Mouse (Mus musculus) stomach, postnatal 0 days (tissue): ENCODE data around the gene Cngb1. TPM values are rescaled to one million over a fixed set of nuclear protein-coding genes. Genes with fewer than 3 reads are reported as not detected.
A peak's percentile ranks its signal among the peaks of the same experiment; 100 is the strongest.

Source experiments
- ATAC-seq: fragments of 200-750 bp; cut with Nextera tagmentation; 2 replicates; pipeline ENCODE4 v1.8.0; 2017; ENCODE audit not compliant: low FRiP score, low TSS enrichment
- DNase-seq: peaks from one replicate; pipeline ENCODE4 v3.0.0-alpha.2; 2016; ENCODE audit warnings: low spot score
- H3K27ac ChIP-seq: fragments of 300-500 bp; sonication (generic); replicated peaks from 2 replicates; pipeline ENCODE4 v1.5.1; 2014; ENCODE audit warnings: mild to moderate bottlenecking, control low read depth
- H3K27me3 ChIP-seq: fragments of 300-500 bp; sonication (generic); 2 replicates; pipeline ENCODE4 v1.6.1; 2014; ENCODE audit warnings: low read length; ENCODE audit not compliant: control insufficient read depth, insufficient read depth
- H3K36me3 ChIP-seq: fragments of 300-500 bp; sonication (generic); 2 replicates; pipeline ENCODE4 v1.6.1; 2014; ENCODE audit warnings: low read length, mixed read lengths; ENCODE audit not compliant: control insufficient read depth, insufficient read depth
- H3K4me1 ChIP-seq: fragments of 300-500 bp; sonication (generic); replicated peaks from 2 replicates; pipeline ENCODE4 v1.6.1; 2014; ENCODE audit warnings: antibody characterized with exemption; ENCODE audit not compliant: control insufficient read depth, insufficient read depth
- H3K4me2 ChIP-seq: fragments of 300-500 bp; sonication (generic); replicated peaks from 2 replicates; pipeline ENCODE4 v1.6.1; 2014; ENCODE audit warnings: low read depth, mild to moderate bottlenecking, control low read depth, moderate library complexity
- H3K4me3 ChIP-seq: fragments of 300-500 bp; sonication (generic); 2 replicates; pipeline ENCODE4 v1.5.1; 2014; ENCODE audit warnings: low read depth, low read length, control low read depth
- H3K9ac ChIP-seq: fragments of 300-500 bp; sonication (generic); 2 replicates; pipeline ENCODE4 v1.6.1; 2014; ENCODE audit warnings: mild to moderate bottlenecking, low read length, control low read depth, mixed read lengths
- H3K9me3 ChIP-seq: fragments of 300-500 bp; sonication (generic); 2 replicates; pipeline ENCODE4 v1.6.1; 2016; ENCODE audit warnings: low read length; ENCODE audit not compliant: control insufficient read depth
- CTCF ChIP-seq: IDR thresholded peaks from 2 replicates; pipeline ENCODE4 v1.5.1; 2016; ENCODE audit warnings: antibody characterized with exemption, low read depth, mild to moderate bottlenecking, moderate library complexity
- EP300 ChIP-seq: optimal IDR thresholded peaks from 2 replicates; pipeline ENCODE3; 2016; ENCODE audit warnings: antibody characterized with exemption
- WGBS: fragments of 180-500 bp; shearing (Covaris S2); extraction: QIAGEN DNeasy Blood & Tissue Kit; methylation state at CpG from one replicate; pipeline ENCODE4 v1.1.7; 2014; 5-methylcytosine and 5-hydroxymethylcytosine counted together
- polyA plus RNA-seq: library from polyadenylated mRNA; unstranded; fragments of >200 nt; fragmentation: Nextera tagmentation; extraction: Ambion mirVana; gene quantifications from 2 replicates; pipeline ENCODE4 v1.2.1, GENCODE M21; 2015

Gene Cngb1
- polyA plus RNA-seq, 1 experiment from 2014 or later: 1.1 TPM

- H3K27ac ChIP-seq: no peak overlapping the region
- H3K36me3 ChIP-seq: no peaks in the 10 kb centered on the region
- no peaks in the 10 kb centered on the region for H3K9me3 ChIP-seq
- H3K9ac ChIP-seq: no peak overlapping the region
- H3K4me3 ChIP-seq: no peak overlapping the region
- WGBS: 67% methylated on average over 11 of the region's 11 CpGs
- TF ChIP-seq CTCF: no peak
- no peak for TF ChIP-seq EP300
- H3K4me2 ChIP-seq: no peak overlapping the region
- DNase-seq: no peak
- no peak for ATAC-seq
- H3K4me1 ChIP-seq: no peaks in the 10 kb centered on the region
- H3K27me3 ChIP-seq: no peaks in the 10 kb centered on the region
Measured at GRCm38 (mm10) chr8:95195728-95196127, 110.7 kb downstream of the Cngb1 start.

GRCm38 (mm10) chr8:95191497-95192175 lies 114.7 kb downstream of the Cngb1 start:
- WGBS: 83% methylated on average over 9 of the region's 9 CpGs
- DNase-seq (no peak), ATAC-seq (no peak)
- Histone ChIP-seq H3K27me3 (no peaks in the 10 kb centered on the region), H3K4me1 (no peaks in the 10 kb centered on the region), H3K4me3 (no peak overlapping the region), H3K27ac (no peak overlapping the region), H3K36me3 (no peaks in the 10 kb centered on the region), H3K4me2 (no peak overlapping the region), H3K9ac (no peak overlapping the region), H3K9me3 (no peaks in the 10 kb centered on the region)
- TF ChIP-seq EP300: no peak
- peak; percentile 11; the same call in 1 of the 2 replicates for TF ChIP-seq CTCF

Other genes starting within 250 kb of the Cngb1 start
- gene Katnb1, start 225.4 kb downstream of the Cngb1 start, polyA plus RNA-seq: 11.6 and 12.4 TPM in 2 replicates
- 14.1 and 14.2 TPM in 2 replicates for gene Kifc3, start 103.8 kb downstream of the Cngb1 start, polyA plus RNA-seq
- gene Tepp, start 4.0 kb upstream of the Cngb1 start, polyA plus RNA-seq: 0.19 TPM in 1 of 2 replicates, not detected in the other
- gene Zfp319, start 25.4 kb upstream of the Cngb1 start, polyA plus RNA-seq: 2.5 TPM in 2 replicates
- gene Usb1, start 25.7 kb upstream of the Cngb1 start, polyA plus RNA-seq: 21.5 and 24.6 TPM in 2 replicates
- 19.0 and 21.7 TPM in 2 replicates for gene Mmp15, start 45.7 kb upstream of the Cngb1 start, polyA plus RNA-seq
- gene Cfap20, start 128.3 kb upstream of the Cngb1 start, polyA plus RNA-seq: 85.5 and 85.7 TPM in 2 replicates
- gene Csnk2a2, start 183.5 kb upstream of the Cngb1 start, polyA plus RNA-seq: 7.3 and 7.9 TPM in 2 replicates
- gene Ccdc113, start 227.5 kb upstream of the Cngb1 start, polyA plus RNA-seq: 0.42 and 0.62 TPM in 2 replicates